Mouse (Mus musculus) lung, postnatal 14 days (tissue): ENCODE measurements around the gene Gatd1.

Source experiments
- DNase-seq: peaks from one replicate; pipeline ENCODE4 v3.0.0; 2021

The Gatd1 gene

GRCm38 (mm10) chr7:141441460-141441859 lies 27.5 kb upstream of the Gatd1 start:
- no peak for DNase-seq

GRCm38 (mm10) chr7:141440613-141441012 lies 26.7 kb upstream of the Gatd1 start:
- DNase-seq: peak; percentile 78

- DNase-seq: no peak
Measured at GRCm38 (mm10) chr7:141439811-141440210, 25.9 kb upstream of the Gatd1 start.

GRCm38 (mm10) chr7:141439140-141439679 lies 25.3 kb upstream of the Gatd1 start:
- DNase-seq: no peak

GRCm38 (mm10) chr7:141438201-141438968 lies 24.4 kb upstream of the Gatd1 start:
- no peak for DNase-seq

- DNase-seq: peak; percentile 81
Measured at GRCm38 (mm10) chr7:141437178-141438120, 23.5 kb upstream of the Gatd1 start, which contains the start of gene Slc25a22. Gene Slc25a22 (minus strand): TSS chr7:141437892.

GRCm38 (mm10) chr7:141436523-141436892 lies 22.6 kb upstream of the Gatd1 start:
- no peak for DNase-seq

- no peak for DNase-seq
Measured at GRCm38 (mm10) chr7:141435856-141436522, 22.1 kb upstream of the Gatd1 start.

- peak; percentile 64 for DNase-seq
Measured at GRCm38 (mm10) chr7:141435129-141435855, 21.4 kb upstream of the Gatd1 start.

GRCm38 (mm10) chr7:141434464-141434863 lies 20.5 kb upstream of the Gatd1 start:
- peak; percentile 25 for DNase-seq

GRCm38 (mm10) chr7:141433517-141434400 lies 19.8 kb upstream of the Gatd1 start:
- DNase-seq: no peak

- DNase-seq: no peak
Measured at GRCm38 (mm10) chr7:141432741-141433516, 19.0 kb upstream of the Gatd1 start.

GRCm38 (mm10) chr7:141432186-141432611 lies 18.3 kb upstream of the Gatd1 start:
- DNase-seq: no peak

GRCm38 (mm10) chr7:141431434-141432185 lies 17.7 kb upstream of the Gatd1 start:
- no peak for DNase-seq

- no peak for DNase-seq
Measured at GRCm38 (mm10) chr7:141430585-141431240, 16.8 kb upstream of the Gatd1 start.

GRCm38 (mm10) chr7:141429840-141430584 lies 16.1 kb upstream of the Gatd1 start:
- DNase-seq: no peak

- peak; percentile 24 for DNase-seq
Measured at GRCm38 (mm10) chr7:141429310-141429709, 15.4 kb upstream of the Gatd1 start, which contains the start of gene Cend1. Gene Cend1 (minus strand): TSS chr7:141429491.

- DNase-seq: no peak
Measured at GRCm38 (mm10) chr7:141428701-141429100, 14.8 kb upstream of the Gatd1 start.
